Mouse (Mus musculus): ENCODE data around the gene Khdrbs1.

DNA sequence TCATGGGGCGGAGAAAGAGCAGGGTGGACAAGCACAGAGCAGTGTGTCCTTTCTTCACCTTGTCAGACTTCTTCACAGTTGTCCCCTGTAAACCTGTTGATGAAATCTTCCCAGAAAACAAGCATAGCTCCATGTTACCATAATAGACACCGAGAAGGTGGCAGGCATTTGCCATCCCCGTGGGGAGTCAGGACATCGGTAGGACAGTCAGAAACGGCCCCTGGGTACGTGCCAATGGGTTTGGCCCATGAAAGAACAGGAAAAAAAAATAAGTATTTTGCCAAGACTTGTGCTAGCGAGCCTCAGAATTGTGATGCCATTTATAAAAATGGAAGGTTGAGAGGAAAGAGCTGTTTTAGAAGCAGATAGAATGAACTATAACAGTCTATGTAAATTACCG is 25.7 kb upstream of the Khdrbs1 start:
- no peak for TF ChIP-seq MAFK (IDR thresholded peaks at IDR 0.05; ENCODE audit: insufficient read depth, low read depth, low read length)
- TF ChIP-seq CHD2 (IDR thresholded peaks at IDR 0.05; ENCODE audit: low read depth, low read length), result no peak
